Mouse (Mus musculus): Measurements from ENCODE around the gene Atrip. TPM values are rescaled to one million over a fixed set of nuclear protein-coding genes. Genes with fewer than 3 reads are reported as not detected.

Gene Atrip
- total RNA-seq (2021) = 10 to 100 TPM in 1 of 2 experiments, 1 to 10 TPM in 1; 7.6 to 11.6 TPM
- long read RNA-seq, experiment 1, full-length matches to known transcripts = 25 of 36 reads
- long read RNA-seq, experiment 1, partial matches to known transcripts = 4 of 36 reads
- long read RNA-seq, experiment 1, other reads (novel, unspliced or antisense) = 7 of 36 reads
- long read RNA-seq, experiment 2, full-length matches to known transcripts = 20 of 25 reads
- long read RNA-seq, experiment 2, partial matches to known transcripts = 0 of 25 reads
- long read RNA-seq, experiment 2, other reads (novel, unspliced or antisense) = 5 of 25 reads

- peak; percentile 90 for DNase-seq
Measured at GRCm38 (mm10) chr9:109073661-109074573, at the start of gene Atrip. Gene Atrip (minus strand): TSS chr9:109074124.

DNA sequence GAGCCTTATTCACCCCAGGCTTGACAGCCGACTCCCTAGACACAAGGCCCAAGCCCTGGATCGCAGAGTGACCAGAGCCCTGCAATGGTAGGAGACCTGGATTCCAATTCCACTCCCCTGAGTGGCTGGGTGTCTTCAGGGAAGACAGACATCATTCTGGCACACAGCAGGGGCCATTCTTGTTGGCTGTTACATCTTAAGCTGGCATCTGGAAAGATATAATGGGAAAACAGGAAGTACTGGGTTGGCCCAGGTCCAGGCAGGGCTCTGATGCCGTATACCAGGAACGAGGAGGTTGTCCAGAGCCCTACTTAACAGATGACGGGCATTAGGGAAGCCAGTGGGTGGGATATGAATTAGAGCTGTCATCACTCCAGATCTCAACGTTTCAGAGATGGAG is 49.3 kb upstream of the Atrip start:
- no peak for DNase-seq

DNA sequence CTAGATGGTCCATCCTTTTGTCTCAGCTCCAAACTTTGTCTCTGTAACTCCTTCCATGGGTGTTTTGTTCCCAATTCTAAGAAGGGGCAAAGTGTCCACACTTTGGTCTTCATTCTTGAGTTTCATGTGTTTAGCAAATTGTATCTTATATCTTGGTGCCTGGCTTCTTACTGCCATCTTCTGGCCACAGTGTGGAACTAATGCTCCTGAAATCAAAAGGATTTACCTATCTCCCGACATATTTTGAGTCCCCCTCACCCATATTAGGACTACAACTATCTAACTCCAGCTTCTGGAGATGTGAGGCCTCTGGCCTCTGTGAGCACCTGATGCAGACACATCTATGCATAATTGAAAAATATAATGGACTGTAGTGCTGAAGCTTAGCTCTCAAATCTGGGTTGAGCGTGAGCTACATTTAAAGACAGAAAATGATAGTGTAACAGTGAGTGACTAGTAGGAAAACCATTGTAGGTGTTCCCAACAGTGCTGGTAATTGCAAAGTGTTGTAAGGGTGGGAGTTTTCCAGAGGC is 48.7 kb upstream of the Atrip start:
- DNase-seq = no peak

DNA sequence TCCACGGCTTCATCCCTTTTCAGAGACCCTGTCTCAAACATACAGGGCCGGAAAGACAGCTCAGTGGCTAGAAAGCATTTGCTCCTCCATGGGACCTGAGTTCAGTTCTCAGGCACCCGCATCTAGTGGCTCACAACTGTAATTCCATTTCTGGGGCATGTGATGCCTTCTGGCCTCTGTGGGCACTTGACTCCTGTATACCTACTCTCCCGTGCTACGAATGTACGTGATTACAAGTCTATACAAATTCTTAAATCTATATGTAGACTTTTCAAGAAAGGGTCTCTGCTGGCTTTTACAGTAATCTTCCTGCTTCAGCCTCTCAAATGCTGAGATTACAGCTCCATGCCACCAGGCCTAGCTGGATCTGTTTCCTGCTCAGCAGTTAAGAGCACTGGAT is 47.0 kb upstream of the Atrip start:
- no peak for DNase-seq

DNA sequence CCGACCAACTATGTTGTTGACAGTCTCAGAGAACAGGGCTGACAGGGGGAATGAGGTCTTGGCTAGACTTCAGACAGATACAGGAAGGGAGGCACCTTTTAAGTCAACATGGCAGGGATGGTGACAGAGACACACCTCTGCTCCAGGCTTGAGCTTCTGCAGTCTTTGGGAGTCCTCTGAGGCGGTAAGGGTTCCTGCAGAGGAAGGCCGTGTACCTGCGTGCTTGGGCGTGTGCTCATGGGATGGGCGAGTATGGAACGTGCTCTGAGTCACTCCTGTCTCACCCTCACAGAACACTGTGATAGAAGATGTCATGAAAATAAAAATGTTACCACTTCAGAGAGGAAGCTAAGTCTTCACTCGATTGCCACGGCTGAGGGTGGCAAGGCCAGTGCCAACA is 45.6 kb upstream of the Atrip start:
- no peak for DNase-seq

- no peak for DNase-seq
Measured at GRCm38 (mm10) chr9:109118106-109118505, 44.2 kb upstream of the Atrip start.

DNA sequence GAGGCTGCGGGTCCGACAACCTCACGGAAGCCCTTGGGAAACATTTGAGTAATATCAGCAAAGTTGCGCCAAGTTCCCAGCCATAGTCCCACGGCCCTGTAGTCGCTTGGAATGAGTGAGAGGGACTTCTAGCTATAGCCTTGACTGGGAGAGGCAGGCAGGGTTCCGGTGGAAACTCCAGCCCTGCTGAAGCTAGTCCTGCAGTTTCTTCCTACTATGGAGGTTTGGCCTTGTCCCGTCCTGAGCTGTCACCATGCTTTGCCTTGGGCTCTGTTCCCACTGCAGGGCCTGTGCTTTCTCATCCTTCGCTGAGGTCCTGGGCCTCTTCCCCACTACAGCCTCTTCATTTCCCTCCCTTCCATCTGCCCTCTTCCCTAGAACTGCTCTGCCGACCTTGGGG is 42.3 kb upstream of the Atrip start:
- DNase-seq = no peak

- DNase-seq = no peak
Measured at GRCm38 (mm10) chr9:109114871-109115270, 40.9 kb upstream of the Atrip start.

DNA sequence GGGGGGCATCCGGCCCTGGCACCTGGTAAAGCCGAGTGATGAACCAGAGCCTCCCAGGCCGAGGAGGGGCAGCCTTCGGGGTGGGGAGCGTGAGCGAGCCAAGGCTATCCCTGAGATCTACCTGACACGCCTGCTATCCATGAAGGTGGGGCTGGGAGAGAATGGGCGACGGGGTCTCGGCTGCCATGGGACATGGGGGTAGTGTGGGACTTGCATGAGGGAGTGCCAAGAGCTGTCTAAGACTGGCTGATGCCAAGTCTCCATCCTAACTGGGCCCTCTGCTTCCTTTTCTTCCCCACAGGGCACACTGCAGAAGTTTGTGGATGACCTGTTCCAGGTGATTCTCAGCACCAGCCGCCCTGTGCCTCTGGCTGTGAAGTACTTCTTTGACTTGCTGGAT is 40.4 kb upstream of the Atrip start:
- no peak for DNase-seq

DNA sequence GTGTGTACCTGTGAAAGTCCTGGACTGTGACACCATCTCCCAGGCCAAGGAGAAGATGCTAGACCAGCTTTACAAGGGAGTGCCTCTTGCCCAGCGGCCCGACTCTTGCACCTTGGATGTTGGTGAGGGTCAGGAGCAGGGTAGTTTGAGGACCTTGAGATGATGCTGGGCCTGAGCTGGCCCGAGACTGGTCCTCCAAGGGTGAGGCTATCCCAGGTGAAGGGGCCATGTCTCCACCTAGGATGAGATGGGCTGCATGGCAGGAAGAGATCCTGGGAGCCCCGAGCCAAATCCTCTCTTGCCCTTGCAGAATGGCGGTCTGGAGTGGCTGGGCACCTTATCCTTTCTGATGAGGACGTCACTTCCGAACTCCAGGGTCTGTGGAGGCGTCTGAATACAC is 39.4 kb upstream of the Atrip start:
- DNase-seq = no peak

DNA sequence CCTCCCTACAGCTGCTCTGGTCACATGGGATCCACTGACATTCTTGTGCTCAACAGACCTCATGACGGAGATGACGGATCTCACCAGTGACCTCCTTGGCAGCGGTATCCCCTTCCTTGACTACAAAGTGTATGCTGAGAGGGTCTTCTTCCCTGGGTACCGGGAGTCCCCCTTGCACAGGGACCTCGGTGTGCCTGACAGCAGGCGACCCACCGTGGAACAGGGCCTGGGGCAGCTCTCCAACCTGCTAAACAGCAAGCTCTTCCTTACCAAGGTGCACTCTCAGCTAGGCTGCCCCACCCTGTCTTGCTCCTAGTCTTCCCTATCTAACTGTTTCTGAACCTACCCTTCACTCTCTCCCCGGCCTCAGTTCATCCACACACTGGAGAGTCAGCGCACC is 37.7 kb upstream of the Atrip start:
- no peak for DNase-seq

GRCm38 (mm10) chr9:109111101-109111500 is 37.2 kb upstream of the Atrip start:
- no peak for DNase-seq

- no peak for DNase-seq
Measured at GRCm38 (mm10) chr9:109110240-109110639, 36.3 kb upstream of the Atrip start.

- no peak for DNase-seq
Measured at GRCm38 (mm10) chr9:109107341-109107740, 33.4 kb upstream of the Atrip start.

GRCm38 (mm10) chr9:109105648-109106047 is 31.7 kb upstream of the Atrip start:
- no peak for DNase-seq

- DNase-seq = no peak
Measured at GRCm38 (mm10) chr9:109105011-109105410, 31.1 kb upstream of the Atrip start.

GRCm38 (mm10) chr9:109104083-109104482 is 30.2 kb upstream of the Atrip start:
- DNase-seq = no peak

DNA sequence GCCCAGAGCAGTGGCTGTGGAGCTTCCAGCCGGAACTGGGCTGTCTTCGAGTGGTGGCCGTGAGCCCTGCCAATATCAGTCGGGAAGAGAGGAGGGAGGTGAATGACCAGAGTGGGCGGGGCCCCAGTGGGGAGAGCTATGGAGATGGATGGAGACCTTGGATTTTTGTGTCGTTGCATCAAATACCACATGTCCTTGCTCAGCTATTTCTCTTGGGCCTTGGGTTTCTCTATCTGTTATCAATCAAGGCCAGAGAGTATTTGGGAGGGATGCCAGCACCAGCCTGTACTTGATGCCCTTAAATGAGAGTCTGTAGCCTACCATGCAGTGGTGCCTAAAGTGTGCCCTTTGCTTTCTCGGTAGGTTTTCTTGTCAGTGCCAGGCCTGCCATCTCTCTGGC is 29.3 kb upstream of the Atrip start:
- no peak for DNase-seq

- no peak for DNase-seq
Measured at GRCm38 (mm10) chr9:109102541-109102940, 28.6 kb upstream of the Atrip start.

- no peak for DNase-seq
Measured at GRCm38 (mm10) chr9:109101933-109102445, 28.1 kb upstream of the Atrip start.

DNA sequence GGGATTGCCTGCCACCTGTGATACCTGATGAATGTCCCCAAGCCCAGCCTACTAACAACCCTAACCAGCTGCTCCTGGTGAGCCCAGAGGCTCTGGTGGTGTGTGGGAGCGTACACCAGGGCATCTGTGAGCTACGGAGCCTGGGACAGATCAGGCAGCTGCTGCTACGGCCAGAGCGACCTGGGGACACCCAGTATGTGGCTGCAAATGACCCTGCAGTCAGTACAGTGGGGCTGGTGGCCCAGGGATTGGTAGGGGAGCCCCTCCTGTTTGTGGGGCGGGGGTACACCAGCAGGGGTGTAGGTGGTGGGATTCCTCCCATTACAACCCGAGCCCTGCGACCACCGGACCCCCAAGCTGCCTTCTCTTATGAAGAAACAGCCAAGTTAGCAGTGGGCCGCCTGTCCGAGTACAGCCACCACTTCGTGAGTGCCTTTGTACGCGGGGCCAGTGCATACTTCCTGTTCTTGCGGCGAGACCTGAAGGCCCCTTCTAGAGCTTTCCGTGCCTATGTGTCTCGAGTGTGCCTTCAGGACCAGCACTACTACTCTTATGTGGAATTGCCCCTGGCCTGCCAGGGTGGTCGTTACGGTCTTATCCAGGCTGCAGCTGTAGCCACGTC is 26.5 kb upstream of the Atrip start:
- no peak for DNase-seq

GRCm38 (mm10) chr9:109098969-109099368 is 25.0 kb upstream of the Atrip start:
- DNase-seq = no peak

GRCm38 (mm10) chr9:109098366-109098765 is 24.4 kb upstream of the Atrip start:
- DNase-seq = no peak
